Mouse (Mus musculus) hindbrain, embryonic 16.5 days (tissue): Measurements from ENCODE around the gene Dennd2c. TPM values are rescaled to one million over a fixed set of nuclear protein-coding genes. Genes with fewer than 3 reads are reported as not detected.
A peak's percentile ranks its signal among the peaks of the same experiment; 100 is the strongest.

ENCODE experiments used
- ATAC-seq: fragments of 200-750 bp; cut with Nextera tagmentation; 2 replicates; pipeline ENCODE4 v1.8.0; 2017; ENCODE audit warnings: moderate TSS enrichment, moderate library complexity
- H3K27ac ChIP-seq: fragments of 300-500 bp; sonication (generic); 2 replicates; pipeline ENCODE4 v1.5.1; 2014; ENCODE audit warnings: low read depth, mild to moderate bottlenecking, control low read depth, low read length, moderate library complexity
- H3K27me3 ChIP-seq: fragments of 300-500 bp; sonication (generic); replicated peaks from 2 replicates; pipeline ENCODE4 v1.6.1; 2014; ENCODE audit warnings: low read length; ENCODE audit not compliant: control insufficient read depth, insufficient read depth
- H3K36me3 ChIP-seq: fragments of 300-500 bp; sonication (generic); 2 replicates; pipeline ENCODE4 v1.6.1; 2014; ENCODE audit warnings: mild to moderate bottlenecking, low read length, moderate library complexity, mixed read lengths; ENCODE audit not compliant: control insufficient read depth, insufficient read depth
- H3K4me1 ChIP-seq: fragments of 300-500 bp; sonication (generic); 2 replicates; pipeline ENCODE4 v1.6.1; 2014; ENCODE audit warnings: low read depth, low read length; ENCODE audit not compliant: control insufficient read depth, insufficient read depth
- H3K4me2 ChIP-seq: fragments of 300-500 bp; sonication (generic); 2 replicates; pipeline ENCODE4 v1.6.1; 2014; ENCODE audit warnings: mild to moderate bottlenecking, low read length, control low read depth, moderate library complexity
- H3K4me3 ChIP-seq: fragments of 300-500 bp; sonication (generic); 2 replicates; pipeline ENCODE4 v1.5.1; 2014; ENCODE audit warnings: mild to moderate bottlenecking, low read length, control low read depth, moderate library complexity
- H3K9ac ChIP-seq: fragments of 300-500 bp; sonication (generic); 2 replicates; pipeline ENCODE4 v1.6.1; 2014; ENCODE audit warnings: low read depth, mild to moderate bottlenecking, control low read depth, low read length, moderate library complexity
- H3K9me3 ChIP-seq: fragments of 300-500 bp; sonication (generic); 2 replicates; pipeline ENCODE4 v1.6.1; 2014; ENCODE audit warnings: mild to moderate bottlenecking, low read length, moderate library complexity; ENCODE audit not compliant: control insufficient read depth
- WGBS: fragments of 180-500 bp; shearing (Covaris S2); extraction: QIAGEN DNeasy Blood & Tissue Kit; methylation state at CpG from one replicate; pipeline ENCODE4 v1.1.7; 2014; 5-methylcytosine and 5-hydroxymethylcytosine counted together
- polyA plus RNA-seq: library from polyadenylated mRNA; unstranded; fragments of >200 nt; fragmentation: Nextera tagmentation; extraction: Ambion mirVana; gene quantifications from 2 replicates; pipeline ENCODE4 v1.2.1, GENCODE M21; 2015

Gene Dennd2c
- polyA plus RNA-seq = 1.0 and 1.5 TPM in 2 replicates

- Histone ChIP-seq H3K27me3 (peaks cover 9% of the 10 kb centered on the region), H3K4me1 (peaks cover 8% of the 10 kb centered on the region), H3K4me3 (peak within 1 kb of the TSS; percentile 62), H3K36me3 (no peaks in the 10 kb centered on the region), H3K27ac (no peak within 1 kb of the TSS), H3K4me2 (peak within 1 kb of the TSS; percentile 89), H3K9ac (peak within 1 kb of the TSS; percentile 70), H3K9me3 (no peaks in the 10 kb centered on the region)
- 2% methylated on average over 59 of the region's 72 CpGs for WGBS
- ATAC-seq = peak; percentile 97
Observed at GRCm38 (mm10) chr3:103102454-103103390, at the start of gene Dennd2c. Dennd2c (plus strand) TSS chr3:103102604.

- Histone ChIP-seq H3K36me3 (peaks cover 32% of the 10 kb centered on the region), H3K27me3 (no peaks in the 10 kb centered on the region), H3K9ac (no peak overlapping the region), H3K9me3 (no peaks in the 10 kb centered on the region), H3K27ac (no peak overlapping the region), H3K4me2 (no peak overlapping the region), H3K4me3 (no peak overlapping the region), H3K4me1 (peaks cover 10% of the 10 kb centered on the region)
- 95% methylated on average over 5 of the region's 5 CpGs for WGBS
- no peak for ATAC-seq
Observed at GRCm38 (mm10) chr3:103056016-103056595, 46.3 kb upstream of the Dennd2c start.

- H3K4me3 ChIP-seq = peak overlapping the region; percentile 76
- peaks cover 35% of the 10 kb centered on the region for H3K36me3 ChIP-seq
- ATAC-seq = peak; percentile 67
- H3K4me2 ChIP-seq = peak overlapping the region; percentile 85
- H3K27me3 ChIP-seq = no peaks in the 10 kb centered on the region
- H3K9ac ChIP-seq = peak overlapping the region; percentile 86
- H3K27ac ChIP-seq = peak overlapping the region; percentile 54
- H3K9me3 ChIP-seq = no peaks in the 10 kb centered on the region
- WGBS = 0% methylated on average over 10 of the region's 10 CpGs
- H3K4me1 ChIP-seq = peaks cover 10% of the 10 kb centered on the region
Observed at GRCm38 (mm10) chr3:103057752-103058151, 44.7 kb upstream of the Dennd2c start.

- H3K4me2 ChIP-seq = peak within 1 kb of the TSS; percentile 85
- H3K27ac ChIP-seq = peak within 1 kb of the TSS; percentile 93
- ATAC-seq = peak; percentile 99
- peaks cover 10% of the 10 kb centered on the region for H3K4me1 ChIP-seq
- peak within 1 kb of the TSS; percentile 86 for H3K9ac ChIP-seq
- H3K4me3 ChIP-seq = peak within 1 kb of the TSS; percentile 76
- 2% methylated on average over 46 of the region's 46 CpGs for WGBS
- no peaks in the 10 kb centered on the region for H3K27me3 ChIP-seq
- no peaks in the 10 kb centered on the region for H3K9me3 ChIP-seq
- peaks cover 40% of the 10 kb centered on the region for H3K36me3 ChIP-seq
Observed at GRCm38 (mm10) chr3:103058207-103059157, 43.9 kb upstream of the Dennd2c start, which contains the start of gene Nras. Nras (plus strand) TSS chr3:103058285.

GRCm38 (mm10) chr3:103066927-103067326 lies 35.5 kb upstream of the Dennd2c start:
- Histone ChIP-seq H3K36me3 (peaks cover 45% of the 10 kb centered on the region), H3K9me3 (no peaks in the 10 kb centered on the region), H3K4me1 (no peaks in the 10 kb centered on the region), H3K27ac (no peak overlapping the region), H3K4me2 (no peak overlapping the region), H3K27me3 (no peaks in the 10 kb centered on the region), H3K4me3 (no peak overlapping the region), H3K9ac (no peak overlapping the region)
- 94% methylated on average over 8 of the region's 8 CpGs for WGBS
- no peak for ATAC-seq

- no peak for ATAC-seq
- H3K9me3 ChIP-seq = no peaks in the 10 kb centered on the region
- 95% methylated on average over 6 of the region's 6 CpGs for WGBS
- H3K9ac ChIP-seq = no peak overlapping the region
- H3K36me3 ChIP-seq = peaks cover 27% of the 10 kb centered on the region
- no peaks in the 10 kb centered on the region for H3K4me1 ChIP-seq
- no peak overlapping the region for H3K4me2 ChIP-seq
- H3K27me3 ChIP-seq = no peaks in the 10 kb centered on the region
- H3K4me3 ChIP-seq = no peak overlapping the region
- H3K27ac ChIP-seq = no peak overlapping the region
Observed at GRCm38 (mm10) chr3:103068971-103069370, 33.4 kb upstream of the Dennd2c start.

GRCm38 (mm10) chr3:103073771-103074170 lies 28.6 kb upstream of the Dennd2c start, which contains the start of gene Ampd1:
Ampd1 (plus strand) TSS chr3:103074014.
- Histone ChIP-seq H3K36me3 (peaks cover 4% of the 10 kb centered on the region), H3K9ac (no peak within 1 kb of the TSS), H3K4me1 (no peaks in the 10 kb centered on the region), H3K9me3 (no peaks in the 10 kb centered on the region), H3K4me3 (no peak within 1 kb of the TSS), H3K27ac (no peak within 1 kb of the TSS), H3K4me2 (no peak within 1 kb of the TSS), H3K27me3 (no peaks in the 10 kb centered on the region)
- ATAC-seq = no peak
- WGBS = 80% methylated on average over 5 of the region's 5 CpGs

- no peaks in the 10 kb centered on the region for H3K4me1 ChIP-seq
- H3K9ac ChIP-seq = no peak overlapping the region
- no peak overlapping the region for H3K27ac ChIP-seq
- no peak overlapping the region for H3K4me3 ChIP-seq
- WGBS = 90% methylated on average over 9 of the region's 9 CpGs
- no peak for ATAC-seq
- no peaks in the 10 kb centered on the region for H3K9me3 ChIP-seq
- H3K36me3 ChIP-seq = no peaks in the 10 kb centered on the region
- no peak overlapping the region for H3K4me2 ChIP-seq
- H3K27me3 ChIP-seq = no peaks in the 10 kb centered on the region
Observed at GRCm38 (mm10) chr3:103075871-103076270, 26.5 kb upstream of the Dennd2c start.
